8 mouse cellular contexts compared by ENCODE assay signal in genomic region chr5:19906636-19907035, GRCm38 (mm10).
"Had no signal": no experiment of that assay in that cellular context is flagged by ENCODE, and none has a peak within 500 bp of the region (broad histone marks: within the 10 kb centered on the region; RNA-seq: fewer than 3 reads in every experiment).

No protein-coding gene starts in this region.

- H3K36me3 ChIP-seq: limb, embryonic 13.5 days; neural tube, embryonic 13.5 days had no signal

- H3K27ac ChIP-seq: limb, embryonic 13.5 days; liver, embryonic 14.5 days had no signal

- H3K9me3 ChIP-seq: limb, embryonic 13.5 days; neural tube, embryonic 13.5 days had no signal

- H3K9ac ChIP-seq: liver, embryonic 14.5 days had no signal

- DNase-seq: kidney, adult 2 months; kidney, postnatal 36 days; lung, adult 18-20 months; right cerebral cortex, postnatal 25 days; thymus, postnatal 36 days had no signal
